Mouse (Mus musculus): Measurements from ENCODE around the gene Eif3i. TPM values are rescaled to one million over a fixed set of nuclear protein-coding genes. Genes with fewer than 3 reads are reported as not detected.

The Eif3i gene
- polyA plus RNA-seq, 1 experiment from 2014 or later: 207 TPM

DNA sequence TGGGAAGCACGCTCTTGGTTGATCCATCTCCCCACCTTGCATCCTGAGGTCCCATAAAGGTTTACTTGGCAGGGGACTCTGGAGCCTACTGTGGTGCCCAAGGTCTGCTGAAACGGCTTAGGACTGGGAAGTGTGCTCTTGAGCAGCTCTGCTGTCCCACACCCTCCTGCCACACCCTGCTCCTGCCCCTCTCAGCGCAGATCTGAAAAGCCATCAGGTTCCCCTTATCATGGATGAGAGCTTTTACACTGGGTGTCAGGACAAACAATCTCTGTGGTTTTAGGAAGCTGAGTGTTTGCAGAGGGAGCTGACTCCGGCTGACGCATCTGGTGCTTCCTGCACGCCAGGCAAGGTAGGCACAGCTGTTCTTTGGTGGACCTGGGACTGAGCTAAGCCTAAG, 33.4 kb upstream of the Eif3i start:
- no peak for ATAC-seq (ENCODE audit: insufficient number of reproducible peaks, insufficient read depth, low FRiP score, low read depth)
- Histone ChIP-seq H3K4me3 (ENCODE audit: control insufficient read depth in 1 of 2, insufficient read depth in 1 of 2, low read depth in 1 of 2, low read length in 2 of 2) (no peak overlapping the region), H3K36me3 (ENCODE audit: control insufficient read depth, insufficient read depth, low read length) (peaks cover 98% of the 10 kb centered on the region), H3K9ac (ENCODE audit: low read length) (no peak overlapping the region), H3K4me2 (ENCODE audit: low read length) (no peak overlapping the region), H3K27me3 (ENCODE audit: control insufficient read depth, insufficient read depth, low read length) (no peaks in the 10 kb centered on the region), H3K4me1 (ENCODE audit: control insufficient read depth in 2 of 2, insufficient read depth in 2 of 2, low read length in 2 of 2) (peaks cover 0 to 5% of the 10 kb centered on the region in 2 experiments; a peak in 2 of 4 replicates), H3K9me3 (ENCODE audit: control insufficient read depth, low read length) (no peaks in the 10 kb centered on the region), H3K27ac (replicated peaks in 1 of 2; ENCODE audit: control insufficient read depth in 1 of 2, insufficient read depth in 1 of 2, low read depth in 2 of 2, low read length in 2 of 2) (no peak overlapping the region)
- 93% methylated on average over 6 of the region's 6 CpGs for WGBS

DNA sequence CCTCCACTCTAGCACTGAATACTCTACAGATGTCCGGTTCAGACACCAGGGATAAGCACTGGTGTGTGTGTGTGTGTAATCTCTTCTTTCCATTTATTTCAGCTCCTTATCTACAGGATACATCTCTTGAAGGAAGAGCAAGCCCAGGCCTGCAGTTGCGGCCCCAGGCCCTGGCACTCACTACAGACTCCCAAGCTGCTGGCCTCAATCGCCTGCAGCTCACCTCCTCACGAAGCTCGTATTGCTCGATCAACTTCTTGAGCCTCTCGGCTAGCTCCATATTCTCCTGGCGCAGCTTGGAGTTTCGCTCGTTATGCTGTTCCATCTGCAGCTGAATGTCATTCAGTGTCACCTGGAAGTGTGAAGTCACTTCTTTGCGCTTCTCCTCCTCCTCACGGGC, 31.4 kb upstream of the Eif3i start:
- 92% methylated on average over 12 of the region's 12 CpGs for WGBS
- no peaks in the 10 kb centered on the region for H3K9me3 ChIP-seq (ENCODE audit: control insufficient read depth, low read length)
- no peak for ATAC-seq (ENCODE audit: insufficient number of reproducible peaks, insufficient read depth, low FRiP score, low read depth)
- H3K9ac ChIP-seq (ENCODE audit: low read length): no peak overlapping the region
- no peak overlapping the region for H3K4me2 ChIP-seq (ENCODE audit: low read length)
- H3K36me3 ChIP-seq (ENCODE audit: control insufficient read depth, insufficient read depth, low read length): peaks cover 100% of the 10 kb centered on the region
- H3K4me1 ChIP-seq (ENCODE audit: control insufficient read depth in 2 of 2, insufficient read depth in 2 of 2, low read length in 2 of 2): no peaks in the 10 kb centered on the region
- H3K27me3 ChIP-seq (ENCODE audit: control insufficient read depth, insufficient read depth, low read length): no peaks in the 10 kb centered on the region
- H3K4me3 ChIP-seq (ENCODE audit: control insufficient read depth in 1 of 2, insufficient read depth in 1 of 2, low read depth in 1 of 2, low read length in 2 of 2): no peak overlapping the region
- H3K27ac ChIP-seq (replicated peaks in 1 of 2; ENCODE audit: control insufficient read depth in 1 of 2, insufficient read depth in 1 of 2, low read depth in 2 of 2, low read length in 2 of 2): no peak overlapping the region

DNA sequence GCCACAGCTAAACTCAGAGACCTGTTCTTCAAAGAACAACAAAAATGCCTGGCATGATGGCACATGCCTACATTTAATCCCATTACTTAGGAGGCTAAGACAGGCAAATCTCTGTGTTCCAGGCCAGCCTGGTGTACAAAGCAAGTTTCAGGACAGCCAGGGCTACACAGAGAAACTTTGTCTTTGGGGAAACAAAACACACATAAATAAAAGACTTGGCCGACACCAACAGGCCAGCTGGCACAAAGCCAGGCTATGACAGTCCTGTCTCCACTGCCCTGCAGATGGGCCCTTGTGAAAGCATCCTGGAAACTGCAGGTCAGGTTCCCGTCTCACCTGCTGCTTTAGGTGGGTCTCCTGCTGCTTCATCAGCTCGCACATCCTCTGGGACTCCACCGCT, 30.5 kb upstream of the Eif3i start:
- no peaks in the 10 kb centered on the region for H3K9me3 ChIP-seq (ENCODE audit: control insufficient read depth, low read length)
- H3K4me1 ChIP-seq (ENCODE audit: control insufficient read depth in 2 of 2, insufficient read depth in 2 of 2, low read length in 2 of 2): no peaks in the 10 kb centered on the region
- no peak overlapping the region for H3K4me2 ChIP-seq (ENCODE audit: low read length)
- WGBS: 73% methylated on average over 4 of the region's 4 CpGs
- H3K36me3 ChIP-seq (ENCODE audit: control insufficient read depth, insufficient read depth, low read length): peaks cover 100% of the 10 kb centered on the region
- ATAC-seq (ENCODE audit: insufficient number of reproducible peaks, insufficient read depth, low FRiP score, low read depth): no peak
- no peaks in the 10 kb centered on the region for H3K27me3 ChIP-seq (ENCODE audit: control insufficient read depth, insufficient read depth, low read length)
- no peak overlapping the region for H3K4me3 ChIP-seq (ENCODE audit: control insufficient read depth in 1 of 2, insufficient read depth in 1 of 2, low read depth in 1 of 2, low read length in 2 of 2)
- no peak overlapping the region for H3K9ac ChIP-seq (ENCODE audit: low read length)
- no peak overlapping the region for H3K27ac ChIP-seq (replicated peaks in 1 of 2; ENCODE audit: control insufficient read depth in 1 of 2, insufficient read depth in 1 of 2, low read depth in 2 of 2, low read length in 2 of 2)

DNA sequence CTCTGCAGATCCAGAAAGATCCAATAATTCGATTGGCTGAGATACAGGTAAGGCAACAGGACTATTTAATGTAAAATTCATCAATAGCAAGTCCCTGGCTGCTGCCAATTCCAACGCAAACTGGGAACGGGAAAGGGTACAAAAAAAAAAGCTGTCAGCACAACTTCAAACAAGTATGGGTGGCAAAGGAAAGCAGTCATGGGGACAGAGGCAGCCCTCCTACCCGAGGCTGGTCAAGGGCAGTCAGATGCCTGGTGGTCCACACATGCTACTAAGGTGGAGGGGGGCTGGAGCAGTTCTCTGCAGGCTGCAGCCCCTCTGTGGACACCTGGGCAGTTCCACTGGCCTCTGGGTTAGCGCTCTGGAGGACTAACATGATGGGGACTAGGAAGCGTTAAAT, 25.6 kb upstream of the Eif3i start:
- H3K9ac ChIP-seq (ENCODE audit: low read length): no peak overlapping the region
- peaks cover 52% of the 10 kb centered on the region for H3K36me3 ChIP-seq (ENCODE audit: control insufficient read depth, insufficient read depth, low read length)
- no peak overlapping the region for H3K4me2 ChIP-seq (ENCODE audit: low read length)
- no peaks in the 10 kb centered on the region for H3K9me3 ChIP-seq (ENCODE audit: control insufficient read depth, low read length)
- no peak overlapping the region for H3K27ac ChIP-seq (replicated peaks in 1 of 2; ENCODE audit: control insufficient read depth in 1 of 2, insufficient read depth in 1 of 2, low read depth in 2 of 2, low read length in 2 of 2)
- H3K27me3 ChIP-seq (ENCODE audit: control insufficient read depth, insufficient read depth, low read length): no peaks in the 10 kb centered on the region
- no peak for ATAC-seq (ENCODE audit: insufficient number of reproducible peaks, insufficient read depth, low FRiP score, low read depth)
- H3K4me3 ChIP-seq (ENCODE audit: control insufficient read depth in 1 of 2, insufficient read depth in 1 of 2, low read depth in 1 of 2, low read length in 2 of 2): no peak overlapping the region
- WGBS: 68% methylated on average over 6 of the region's 6 CpGs
- peaks cover 19 to 24% of the 10 kb centered on the region in 2 experiments; a peak in 3 of 4 replicates for H3K4me1 ChIP-seq (ENCODE audit: control insufficient read depth in 2 of 2, insufficient read depth in 2 of 2, low read length in 2 of 2)

DNA sequence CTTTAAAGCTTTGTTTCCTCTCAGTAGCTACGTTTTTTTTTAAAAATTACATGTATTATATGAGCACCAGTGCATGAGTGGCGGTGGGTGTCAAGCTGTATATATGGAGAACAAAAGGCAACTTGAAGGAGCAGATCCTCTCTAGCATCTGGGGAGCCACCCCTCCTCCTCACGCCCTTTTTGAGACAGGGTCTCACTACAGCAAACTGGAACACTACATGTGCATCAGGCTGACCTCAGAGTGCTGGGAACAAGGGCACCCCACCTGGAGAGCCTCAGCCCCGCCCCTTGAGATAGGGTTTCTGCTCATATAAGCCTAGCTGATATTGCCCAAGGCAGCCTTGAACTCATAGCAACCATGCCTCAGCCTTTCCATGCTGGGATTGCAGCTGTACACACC, 25.0 kb upstream of the Eif3i start:
- H3K36me3 ChIP-seq (ENCODE audit: control insufficient read depth, insufficient read depth, low read length): peaks cover 48% of the 10 kb centered on the region
- H3K4me2 ChIP-seq (ENCODE audit: low read length): peak overlapping the region; percentile 81
- H3K27ac ChIP-seq (replicated peaks in 1 of 2; ENCODE audit: control insufficient read depth in 1 of 2, insufficient read depth in 1 of 2, low read depth in 2 of 2, low read length in 2 of 2): no peak overlapping the region; a peak in 1 of 4 replicates
- no peak overlapping the region for H3K4me3 ChIP-seq (ENCODE audit: control insufficient read depth in 1 of 2, insufficient read depth in 1 of 2, low read depth in 1 of 2, low read length in 2 of 2)
- H3K4me1 ChIP-seq (ENCODE audit: control insufficient read depth in 2 of 2, insufficient read depth in 2 of 2, low read length in 2 of 2): peaks cover 19 to 24% of the 10 kb centered on the region in 2 experiments; a peak in 3 of 4 replicates
- WGBS: 46% methylated on average over 4 of the region's 4 CpGs
- peak overlapping the region; percentile 78 for H3K9ac ChIP-seq (ENCODE audit: low read length)
- no peaks in the 10 kb centered on the region for H3K9me3 ChIP-seq (ENCODE audit: control insufficient read depth, low read length)
- no peaks in the 10 kb centered on the region for H3K27me3 ChIP-seq (ENCODE audit: control insufficient read depth, insufficient read depth, low read length)
- ATAC-seq (ENCODE audit: insufficient number of reproducible peaks, insufficient read depth, low FRiP score, low read depth): no peak

DNA sequence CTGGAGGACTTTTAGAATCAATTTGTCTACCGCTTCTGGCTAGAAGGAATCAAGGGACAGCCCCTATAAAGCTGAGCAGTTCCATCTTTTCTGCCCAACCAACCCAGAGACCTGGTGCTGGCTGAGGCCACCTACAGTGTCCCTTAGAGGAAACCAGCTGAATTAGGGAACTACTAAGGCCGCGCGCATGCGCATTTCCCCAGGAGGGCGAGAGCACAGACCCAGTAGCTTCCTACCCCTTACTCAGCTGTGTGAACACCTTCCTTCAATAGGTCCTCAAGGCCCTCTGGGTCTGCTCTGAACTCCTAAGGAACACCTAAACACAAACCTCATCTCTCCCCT, 24.6 kb upstream of the Eif3i start:
- ATAC-seq (ENCODE audit: insufficient number of reproducible peaks, insufficient read depth, low FRiP score, low read depth): no peak
- Histone ChIP-seq H3K9me3 (ENCODE audit: control insufficient read depth, low read length) (no peaks in the 10 kb centered on the region), H3K9ac (ENCODE audit: low read length) (peak overlapping the region; percentile 78), H3K4me3 (ENCODE audit: control insufficient read depth in 1 of 2, insufficient read depth in 1 of 2, low read depth in 1 of 2, low read length in 2 of 2) (peak overlapping the region; percentile 10 to 65), H3K27me3 (ENCODE audit: control insufficient read depth, insufficient read depth, low read length) (no peaks in the 10 kb centered on the region), H3K4me1 (ENCODE audit: control insufficient read depth in 2 of 2, insufficient read depth in 2 of 2, low read length in 2 of 2) (peaks cover 19 to 24% of the 10 kb centered on the region in 2 experiments; a peak in 3 of 4 replicates), H3K36me3 (ENCODE audit: control insufficient read depth, insufficient read depth, low read length) (peaks cover 46% of the 10 kb centered on the region), H3K27ac (replicated peaks in 1 of 2; ENCODE audit: control insufficient read depth in 1 of 2, insufficient read depth in 1 of 2, low read depth in 2 of 2, low read length in 2 of 2) (peak overlapping the region; percentile 61 to 89), H3K4me2 (ENCODE audit: low read length) (peak overlapping the region; percentile 81)
- WGBS: 2% methylated on average over 6 of the region's 6 CpGs

DNA sequence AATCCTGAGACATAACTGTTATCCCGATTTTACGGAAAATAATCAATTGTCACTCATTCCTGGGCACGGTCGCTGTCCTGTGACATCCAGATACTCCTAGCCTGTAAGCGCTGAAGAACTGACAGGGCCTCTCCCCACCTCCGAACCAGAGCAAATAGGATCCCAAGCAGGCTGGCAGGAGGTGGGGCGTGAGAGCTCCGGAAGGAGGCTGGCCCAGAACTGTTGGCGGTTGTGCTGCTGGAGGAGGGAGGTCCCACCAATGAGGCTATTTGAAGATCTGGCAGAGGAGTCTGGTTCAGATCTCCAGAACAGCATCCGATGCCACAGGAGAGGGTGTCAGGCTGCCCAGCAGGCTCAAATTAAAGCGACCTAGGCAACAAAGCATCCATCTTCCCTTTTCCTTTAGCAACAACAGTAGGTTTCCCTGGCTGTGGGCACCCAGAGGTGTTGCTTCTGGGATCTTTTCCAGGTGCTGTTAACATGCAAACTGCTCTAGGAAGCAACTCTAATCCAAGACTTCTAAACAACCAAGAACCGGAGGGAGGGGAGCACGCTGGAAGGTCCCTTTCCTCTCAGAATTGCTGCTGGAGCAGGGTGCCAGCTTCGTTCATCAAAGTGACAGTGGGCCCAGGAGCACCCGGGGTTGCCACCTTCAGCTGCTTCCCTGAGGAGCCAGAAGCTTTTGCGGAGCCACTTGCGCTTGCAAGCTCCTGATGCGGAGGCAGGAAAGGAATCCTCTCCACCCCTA, 24.0 kb upstream of the Eif3i start:
- Histone ChIP-seq H3K9me3 (ENCODE audit: control insufficient read depth, low read length) (no peaks in the 10 kb centered on the region), H3K27ac (replicated peaks in 1 of 2; ENCODE audit: control insufficient read depth in 1 of 2, insufficient read depth in 1 of 2, low read depth in 2 of 2, low read length in 2 of 2) (peak overlapping the region; percentile 89 to 90), H3K9ac (ENCODE audit: low read length) (peak overlapping the region; percentile 78), H3K4me1 (ENCODE audit: control insufficient read depth in 2 of 2, insufficient read depth in 2 of 2, low read length in 2 of 2) (peaks cover 19 to 24% of the 10 kb centered on the region in 2 experiments; a peak in 3 of 4 replicates), H3K36me3 (ENCODE audit: control insufficient read depth, insufficient read depth, low read length) (peaks cover 43% of the 10 kb centered on the region), H3K4me3 (ENCODE audit: control insufficient read depth in 1 of 2, insufficient read depth in 1 of 2, low read depth in 1 of 2, low read length in 2 of 2) (peak overlapping the region; percentile 65 to 82), H3K4me2 (ENCODE audit: low read length) (peak overlapping the region; percentile 81), H3K27me3 (ENCODE audit: control insufficient read depth, insufficient read depth, low read length) (no peaks in the 10 kb centered on the region)
- peak; percentile 83 for ATAC-seq (ENCODE audit: insufficient number of reproducible peaks, insufficient read depth, low FRiP score, low read depth)
- WGBS: under 1% methylated on average over 18 of the region's 18 CpGs

Data from heart, embryonic 14.5 days (tissue).